Mouse (Mus musculus): Measurements from ENCODE around the gene Fut7. TPM values are rescaled to one million over a fixed set of nuclear protein-coding genes. Genes with fewer than 3 reads are reported as not detected.

Gene Fut7
- total RNA-seq, 2 experiments from 2014 or later: 0.16 TPM; not detected in 1

- intact Hi-C loops (cut with DNase I): no loop called here
- DNase-seq: peak; percentile 73
Measured at GRCm38 (mm10) chr2:25421896-25422295, 1.2 kb upstream of the Fut7 start.

- no peak for DNase-seq
- intact Hi-C loops (cut with DNase I): no loop called here
Measured at GRCm38 (mm10) chr2:25423626-25424025, 559 bp downstream of the Fut7 start.

- DNase-seq: peak; percentile 48
- intact Hi-C loops (cut with DNase I): no loop called here
Measured at GRCm38 (mm10) chr2:25425481-25425880, 2.4 kb downstream of the Fut7 start.

- DNase-seq: peak; percentile 82
- intact Hi-C loops (cut with DNase I): no loop called here
Measured at GRCm38 (mm10) chr2:25426721-25427191, 3.7 kb downstream of the Fut7 start.

- DNase-seq: no peak
- intact Hi-C loops (cut with DNase I): no loop called here
Measured at GRCm38 (mm10) chr2:25427256-25427655, 4.2 kb downstream of the Fut7 start.

GRCm38 (mm10) chr2:25428442-25429236, 5.6 kb downstream of the Fut7 start, which contains the start of gene Abca2:
Abca2 (plus strand) TSS chr2:25428703.
- intact Hi-C loops (cut with DNase I): no loop called here

GRCm38 (mm10) chr2:25429435-25430180, 6.5 kb downstream of the Fut7 start:
- peak; percentile 45 for DNase-seq
- intact Hi-C loops (cut with DNase I): no loop called here

More at GRCm38 (mm10) chr2:25428442-25429236, 5.6 kb downstream of the Fut7 start, which contains the start of gene Abca2:
- DNase-seq: peak; percentile 97

- DNase-seq: no peak
- intact Hi-C loops (cut with DNase I): no loop called here
Measured at GRCm38 (mm10) chr2:25430395-25431233, 7.5 kb downstream of the Fut7 start.

GRCm38 (mm10) chr2:25431308-25431855, 8.3 kb downstream of the Fut7 start:
- DNase-seq: no peak
- intact Hi-C loops (cut with DNase I): no loop called here

- DNase-seq: no peak
- intact Hi-C loops (cut with DNase I): no loop called here
Measured at GRCm38 (mm10) chr2:25432326-25433098, 9.4 kb downstream of the Fut7 start.

- intact Hi-C loops (cut with DNase I): no loop called here
- no peak for DNase-seq
Measured at GRCm38 (mm10) chr2:25433101-25433500, 10.0 kb downstream of the Fut7 start.

- intact Hi-C loops (cut with DNase I): no loop called here
- DNase-seq: no peak
Measured at GRCm38 (mm10) chr2:25434292-25434691, 11.2 kb downstream of the Fut7 start.

GRCm38 (mm10) chr2:25436286-25436820, 13.3 kb downstream of the Fut7 start:
- intact Hi-C loops (cut with DNase I): no loop called here

GRCm38 (mm10) chr2:25441067-25441466, 18.0 kb downstream of the Fut7 start:
- no peak for DNase-seq
- intact Hi-C loops (cut with DNase I): no loop called here

More at GRCm38 (mm10) chr2:25436286-25436820, 13.3 kb downstream of the Fut7 start:
- DNase-seq: no peak

- intact Hi-C loops (cut with DNase I): no loop called here
- no peak for DNase-seq
Measured at GRCm38 (mm10) chr2:25442682-25443081, 19.6 kb downstream of the Fut7 start.

- intact Hi-C loops (cut with DNase I): no loop called here
- DNase-seq: no peak
Measured at GRCm38 (mm10) chr2:25450853-25451647, 28.0 kb downstream of the Fut7 start.

- intact Hi-C loops (cut with DNase I): no loop called here
- no peak for DNase-seq
Measured at GRCm38 (mm10) chr2:25452951-25453350, 29.9 kb downstream of the Fut7 start.

- DNase-seq: no peak
- intact Hi-C loops (cut with DNase I): no loop called here
Measured at GRCm38 (mm10) chr2:25456205-25456953, 33.3 kb downstream of the Fut7 start, which contains the start of gene Clic3. Clic3 (plus strand) TSS chr2:25456838.
